Mouse (Mus musculus) brain, adult 2 months (tissue): ENCODE data around the gene Git2.
A peak's percentile ranks its signal among the peaks of the same experiment; 100 is the strongest.

Experiments
- DNase-seq: peaks from one replicate; pipeline ENCODE4 v3.0.0; 2011; ENCODE audit warnings: low read depth, low spot score

Git2 gene

GRCm38 (mm10) chr5:114797253-114797652, 21.9 kb upstream of the Git2 start:
- no peak for DNase-seq

- DNase-seq, result peak; percentile 43
Measured at GRCm38 (mm10) chr5:114796299-114797012, 21.1 kb upstream of the Git2 start.

- no peak for DNase-seq
Measured at GRCm38 (mm10) chr5:114795653-114796052, 20.3 kb upstream of the Git2 start.

GRCm38 (mm10) chr5:114795231-114795630, 19.9 kb upstream of the Git2 start:
- peak; percentile 65 for DNase-seq

GRCm38 (mm10) chr5:114794609-114795008, 19.3 kb upstream of the Git2 start:
- DNase-seq, result peak; percentile 87

GRCm38 (mm10) chr5:114793317-114793716, 18.0 kb upstream of the Git2 start:
- DNase-seq, result peak; percentile 92

GRCm38 (mm10) chr5:114785196-114785595, 9.9 kb upstream of the Git2 start:
- DNase-seq, result no peak

- peak; percentile 59 for DNase-seq
Measured at GRCm38 (mm10) chr5:114784622-114785165, 9.4 kb upstream of the Git2 start.

- DNase-seq, result no peak
Measured at GRCm38 (mm10) chr5:114783405-114784163, 8.3 kb upstream of the Git2 start.

GRCm38 (mm10) chr5:114782991-114783390, 7.7 kb upstream of the Git2 start:
- no peak for DNase-seq

- peak; percentile 61 for DNase-seq
Measured at GRCm38 (mm10) chr5:114780912-114781311, 5.6 kb upstream of the Git2 start.

GRCm38 (mm10) chr5:114779956-114780489, 4.7 kb upstream of the Git2 start:
- peak; percentile 47 for DNase-seq

- peak; percentile 50 for DNase-seq
Measured at GRCm38 (mm10) chr5:114776174-114776573, 857 bp upstream of the Git2 start.

GRCm38 (mm10) chr5:114774403-114775051, 790 bp downstream of the Git2 start, which contains the start of gene Ankrd13a:
TSS of gene Ankrd13a (plus strand) at chr5:114774677.
- peak; percentile 98 for DNase-seq

GRCm38 (mm10) chr5:114773780-114774179, 1.5 kb downstream of the Git2 start:
- DNase-seq, result peak; percentile 37

- peak; percentile 99 for DNase-seq
Measured at GRCm38 (mm10) chr5:114773211-114773710, 2.1 kb downstream of the Git2 start.

GRCm38 (mm10) chr5:114772456-114773203, 2.7 kb downstream of the Git2 start:
- DNase-seq, result peak; percentile 47

- DNase-seq, result no peak
Measured at GRCm38 (mm10) chr5:114771796-114772195, 3.5 kb downstream of the Git2 start.

GRCm38 (mm10) chr5:114769786-114770185, 5.5 kb downstream of the Git2 start:
- DNase-seq, result no peak

- no peak for DNase-seq
Measured at GRCm38 (mm10) chr5:114767185-114767584, 8.1 kb downstream of the Git2 start.

GRCm38 (mm10) chr5:114766686-114767085, 8.6 kb downstream of the Git2 start:
- no peak for DNase-seq
